Mouse (Mus musculus) embryonic facial prominence, embryonic 14.5 days (tissue): Measurements from ENCODE around the gene Btk. TPM values are rescaled to one million over a fixed set of nuclear protein-coding genes. Genes with fewer than 3 reads are reported as not detected.

Source experiments
- ATAC-seq: fragments of 200-750 bp; cut with Nextera tagmentation; 2 replicates; pipeline ENCODE4 v1.8.0; 2017; ENCODE audit warnings: low read depth, moderate number of reproducible peaks, moderate TSS enrichment
- DNase-seq: peaks from one replicate; pipeline ENCODE4 v3.0.0-alpha.2; 2015; ENCODE audit warnings: low spot score
- H3K27ac ChIP-seq: fragments of 300-500 bp; sonication (generic); replicated peaks from 2 replicates; pipeline ENCODE4 v1.5.1; 2014; ENCODE audit warnings: low read depth, mild to moderate bottlenecking, low read length, moderate library complexity
- H3K27me3 ChIP-seq: fragments of 300-500 bp; sonication (generic); replicated peaks from 2 replicates; pipeline ENCODE4 v1.6.1; 2014; ENCODE audit warnings: low read length; ENCODE audit not compliant: control insufficient read depth, insufficient read depth
- H3K36me3 ChIP-seq: fragments of 300-500 bp; sonication (generic); 2 replicates; pipeline ENCODE4 v1.6.1; 2014; ENCODE audit warnings: low read length, mixed read lengths; ENCODE audit not compliant: control insufficient read depth, insufficient read depth
- H3K4me1 ChIP-seq: fragments of 300-500 bp; sonication (generic); 2 replicates; pipeline ENCODE4 v1.6.1; 2014; ENCODE audit warnings: antibody characterized with exemption, low read length; ENCODE audit not compliant: control insufficient read depth, insufficient read depth
- H3K4me2 ChIP-seq: fragments of 300-500 bp; sonication (generic); 2 replicates; pipeline ENCODE4 v1.6.1; 2014; ENCODE audit warnings: low read depth, mild to moderate bottlenecking, low read length, moderate library complexity, mixed read lengths
- H3K4me3 ChIP-seq: fragments of 300-500 bp; sonication (generic); 2 replicates; pipeline ENCODE4 v1.5.1; 2014; ENCODE audit warnings: low read depth, mild to moderate bottlenecking, low read length
- H3K9ac ChIP-seq: fragments of 300-500 bp; sonication (generic); 2 replicates; pipeline ENCODE4 v1.6.1; 2014; ENCODE audit warnings: low read depth, mild to moderate bottlenecking, low read length, moderate library complexity, mixed read lengths
- H3K9me3 ChIP-seq: fragments of 300-500 bp; sonication (generic); 2 replicates; pipeline ENCODE4 v1.6.1; 2016; ENCODE audit warnings: low read length; ENCODE audit not compliant: control insufficient read depth
- WGBS: fragments of 180-500 bp; shearing (Covaris S2); extraction: QIAGEN DNeasy Blood & Tissue Kit; methylation state at CpG from one replicate; pipeline ENCODE4 v1.1.7; 2014; 5-methylcytosine and 5-hydroxymethylcytosine counted together
- polyA plus RNA-seq: library from polyadenylated mRNA; unstranded; fragments of >200 nt; fragmentation: Nextera tagmentation; extraction: Ambion mirVana; gene quantifications from 2 replicates; pipeline ENCODE4 v1.2.1, GENCODE M21; 2014

Btk gene
- polyA plus RNA-seq, 1 experiment from 2014 or later = 2.1 TPM

DNA sequence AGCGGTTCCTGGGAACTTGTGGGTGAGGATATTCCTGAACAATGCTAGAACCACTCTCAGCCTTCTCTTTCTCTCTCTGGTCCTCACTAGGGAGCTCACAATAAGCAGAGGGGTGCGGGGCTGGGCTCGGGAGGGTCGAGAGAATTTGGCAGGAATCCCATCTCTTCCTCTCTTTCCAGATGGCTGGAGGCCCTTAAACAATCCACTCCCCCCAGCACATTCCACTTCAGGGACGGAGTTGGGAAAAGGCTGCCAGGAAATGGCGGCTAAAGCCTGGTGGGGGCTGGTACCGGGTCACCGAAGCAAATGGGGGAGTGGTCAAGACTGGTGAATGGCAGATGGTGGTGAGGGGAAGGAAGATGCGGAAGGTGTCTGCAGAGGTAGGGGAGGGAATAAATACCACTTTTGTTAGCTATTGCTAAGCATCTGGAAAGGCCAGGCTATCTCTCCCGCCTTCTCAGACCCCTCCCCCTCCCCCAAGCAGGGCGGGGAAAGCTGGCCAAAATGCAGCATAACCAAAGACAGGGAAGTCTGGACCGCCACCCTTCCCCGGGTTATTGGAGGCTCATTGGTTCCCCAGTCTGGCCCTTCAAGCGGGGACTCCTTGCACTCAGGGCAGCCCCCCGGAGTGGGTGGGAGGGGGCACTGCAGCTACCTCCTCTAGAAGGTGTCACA, 29.1 kb upstream of the Btk start:
- peak overlapping the region; percentile 50 for H3K4me2 ChIP-seq
- H3K36me3 ChIP-seq = no peaks in the 10 kb centered on the region
- no peaks in the 10 kb centered on the region for H3K9me3 ChIP-seq
- H3K4me1 ChIP-seq = no peaks in the 10 kb centered on the region
- peak overlapping the region; percentile 55 for H3K9ac ChIP-seq
- DNase-seq = peak; percentile 89
- H3K27me3 ChIP-seq = peaks cover 3% of the 10 kb centered on the region; the same call in 1 of the 2 replicates
- peak overlapping the region; percentile 86 for H3K27ac ChIP-seq
- 19% methylated on average over 13 of the region's 15 CpGs for WGBS
- peak overlapping the region; percentile 28 for H3K4me3 ChIP-seq
- ATAC-seq = peak; percentile 90

DNA sequence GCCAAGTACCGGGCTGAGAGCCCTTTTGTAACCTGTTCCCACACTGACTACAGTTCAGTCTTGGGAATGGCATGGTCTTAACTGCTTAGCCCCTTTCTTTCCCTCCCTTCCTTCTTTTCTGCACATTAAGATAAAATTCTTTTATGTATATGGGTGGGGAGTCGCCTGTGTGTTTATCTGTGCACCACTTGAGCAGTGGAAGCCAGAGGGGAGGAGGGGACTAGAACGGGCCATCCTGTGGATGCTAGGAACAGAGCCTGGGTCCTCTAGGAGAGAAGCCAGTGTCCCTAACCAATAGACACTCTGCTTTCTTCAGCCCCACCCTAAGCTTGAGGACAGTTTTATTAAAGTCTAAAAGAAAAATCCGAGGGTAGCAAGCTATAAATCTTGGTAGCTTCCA, 27.6 kb upstream of the Btk start:
- DNase-seq (no peak), ATAC-seq (no peak)
- Histone ChIP-seq H3K9me3 (no peaks in the 10 kb centered on the region), H3K27ac (no peak overlapping the region), H3K4me1 (no peaks in the 10 kb centered on the region), H3K4me2 (no peak overlapping the region), H3K4me3 (no peak overlapping the region), H3K9ac (no peak overlapping the region), H3K36me3 (no peaks in the 10 kb centered on the region), H3K27me3 (peaks cover 3% of the 10 kb centered on the region; the same call in 1 of the 2 replicates)
- WGBS = 80% methylated on average over 4 of the region's 4 CpGs

DNA sequence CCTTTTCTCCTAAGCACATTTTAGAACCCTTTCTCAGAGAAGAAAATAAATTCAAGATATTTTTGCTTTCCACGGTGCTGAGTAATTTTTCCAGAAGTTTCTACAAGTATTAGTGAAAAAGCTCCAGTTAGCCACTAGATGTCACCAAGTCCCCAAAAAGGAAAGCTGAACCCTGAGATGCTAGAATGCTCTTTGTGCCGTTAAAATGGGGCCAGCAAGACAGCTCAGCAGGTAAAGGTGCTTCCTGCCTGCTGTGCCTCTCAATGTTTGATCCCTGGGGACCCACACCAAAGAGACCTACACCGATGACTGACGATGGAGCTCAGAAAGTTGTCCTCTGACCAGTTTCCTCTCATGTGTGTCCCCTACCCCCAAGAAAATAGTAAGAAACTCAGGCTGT, 26.1 kb upstream of the Btk start:
- Histone ChIP-seq H3K27ac (no peak overlapping the region), H3K9me3 (no peaks in the 10 kb centered on the region), H3K36me3 (no peaks in the 10 kb centered on the region), H3K4me1 (no peaks in the 10 kb centered on the region), H3K27me3 (peaks cover 3% of the 10 kb centered on the region; the same call in 1 of the 2 replicates), H3K4me2 (no peak overlapping the region), H3K4me3 (no peak overlapping the region), H3K9ac (no peak overlapping the region)
- ATAC-seq = no peak
- DNase-seq = peak; percentile 50
- 30% methylated on average over 4 of the region's 4 CpGs for WGBS

DNA sequence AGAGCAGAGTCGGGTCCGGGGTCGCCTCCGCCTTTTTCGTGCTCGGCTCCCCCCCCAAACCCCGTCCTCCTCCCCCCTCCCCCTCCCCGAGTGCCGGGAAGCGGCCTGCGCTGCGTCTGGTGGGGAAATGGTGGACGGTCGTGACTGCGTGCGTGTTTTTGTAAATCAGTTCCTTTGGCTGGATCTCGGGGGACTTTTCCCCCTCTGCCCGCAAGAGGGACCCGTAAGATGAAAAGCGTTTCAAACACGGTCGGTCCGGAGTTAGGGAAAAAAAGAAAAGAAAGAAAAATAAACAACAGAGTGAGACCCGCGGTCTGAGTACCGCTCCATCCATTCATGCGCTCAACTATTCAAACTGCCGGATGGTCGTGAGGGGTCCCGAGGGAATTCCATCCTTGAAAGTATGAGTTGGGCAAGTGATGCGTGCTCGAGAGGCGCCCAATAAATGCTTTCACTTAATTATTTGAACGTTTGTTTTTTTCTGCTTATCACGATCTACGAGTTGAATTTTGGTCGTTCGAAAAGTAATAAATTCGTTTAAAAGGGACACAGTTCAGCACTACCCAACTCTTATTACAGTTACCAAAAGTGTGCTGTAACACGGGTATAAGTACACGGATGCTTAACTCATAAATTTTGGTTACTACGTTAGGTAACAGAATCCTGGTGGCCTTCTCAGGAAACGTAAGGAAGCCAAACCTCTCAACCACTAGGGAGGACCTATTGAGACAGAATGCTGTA, 18.2 kb upstream of the Btk start:
- WGBS = 22% methylated on average over 42 of the region's 43 CpGs

DNA sequence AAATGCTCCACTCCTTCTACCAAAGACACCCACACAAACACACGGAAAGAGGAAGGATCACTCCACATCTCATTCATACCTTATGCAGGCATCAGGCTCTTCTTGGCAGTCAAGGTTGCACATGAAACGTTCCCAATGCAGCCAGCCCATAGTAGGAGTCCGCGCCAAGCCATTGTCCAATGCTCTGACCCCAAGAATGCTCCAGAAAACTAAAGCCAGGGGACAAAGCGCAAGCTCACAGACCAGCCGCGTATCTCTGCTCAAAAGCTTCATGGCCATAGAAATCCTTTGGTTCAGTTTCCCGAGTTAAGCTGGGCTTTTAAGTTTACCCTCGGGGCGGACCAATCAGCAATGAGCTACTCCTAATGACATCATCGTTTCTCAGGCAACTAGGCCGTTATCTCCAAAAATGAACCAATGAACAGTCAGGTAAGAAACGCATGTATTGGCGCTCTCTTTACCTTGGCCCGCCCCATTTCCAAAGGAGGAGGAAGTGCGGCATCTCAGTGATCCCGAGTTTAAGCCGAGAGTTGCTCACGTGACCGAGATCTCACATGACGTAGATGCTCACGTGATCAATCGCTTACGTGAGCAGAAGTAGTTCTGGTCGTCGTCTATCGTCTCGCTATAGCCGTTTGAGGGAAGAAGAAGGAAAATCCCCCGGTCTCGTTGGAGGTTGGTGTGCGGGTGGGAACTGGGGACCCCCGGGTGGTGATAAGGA, 17.4 kb upstream of the Btk start, which contains the start of the genes Gla and Hnrnph2:
Gene Gla (minus strand): TSS at position 467 of the 721 bp plus-strand sequence.
Gene Hnrnph2 (plus strand): TSS at position 521 of the 721 bp plus-strand sequence.
- Histone ChIP-seq H3K27ac (peak within 1 kb of the TSS; percentile 93), H3K36me3 (0 out of 2 replicates have a peak, but pooled peaks cover 5% of the 10 kb centered on the region), H3K4me3 (peak within 1 kb of the TSS; percentile 52), H3K9me3 (no peaks in the 10 kb centered on the region), H3K9ac (peak within 1 kb of the TSS; percentile 76), H3K27me3 (no peaks in the 10 kb centered on the region; the same call in 1 of the 2 replicates), H3K4me1 (0 out of 2 replicates have a peak, but pooled peaks cover 4% of the 10 kb centered on the region), H3K4me2 (peak within 1 kb of the TSS; percentile 63)
- WGBS = 22% methylated on average over 33 of the region's 33 CpGs
- ATAC-seq (peak; percentile 98), DNase-seq (peak; percentile 99)

More for the DNA sequence above, 18.2 kb upstream of the Btk start:
- H3K4me3 ChIP-seq = peak overlapping the region; percentile 52
- H3K9ac ChIP-seq = peak overlapping the region; percentile 76
- no peaks in the 10 kb centered on the region for H3K9me3 ChIP-seq
- H3K4me2 ChIP-seq = peak overlapping the region; percentile 52
- H3K27ac ChIP-seq = peak overlapping the region; percentile 93
- 0 out of 2 replicates have a peak, but pooled peaks cover 5% of the 10 kb centered on the region for H3K36me3 ChIP-seq
- ATAC-seq = peak; percentile 82
- DNase-seq = peak; percentile 40
- H3K4me1 ChIP-seq = 0 out of 2 replicates have a peak, but pooled peaks cover 4% of the 10 kb centered on the region
- H3K27me3 ChIP-seq = no peaks in the 10 kb centered on the region; the same call in 1 of the 2 replicates

DNA sequence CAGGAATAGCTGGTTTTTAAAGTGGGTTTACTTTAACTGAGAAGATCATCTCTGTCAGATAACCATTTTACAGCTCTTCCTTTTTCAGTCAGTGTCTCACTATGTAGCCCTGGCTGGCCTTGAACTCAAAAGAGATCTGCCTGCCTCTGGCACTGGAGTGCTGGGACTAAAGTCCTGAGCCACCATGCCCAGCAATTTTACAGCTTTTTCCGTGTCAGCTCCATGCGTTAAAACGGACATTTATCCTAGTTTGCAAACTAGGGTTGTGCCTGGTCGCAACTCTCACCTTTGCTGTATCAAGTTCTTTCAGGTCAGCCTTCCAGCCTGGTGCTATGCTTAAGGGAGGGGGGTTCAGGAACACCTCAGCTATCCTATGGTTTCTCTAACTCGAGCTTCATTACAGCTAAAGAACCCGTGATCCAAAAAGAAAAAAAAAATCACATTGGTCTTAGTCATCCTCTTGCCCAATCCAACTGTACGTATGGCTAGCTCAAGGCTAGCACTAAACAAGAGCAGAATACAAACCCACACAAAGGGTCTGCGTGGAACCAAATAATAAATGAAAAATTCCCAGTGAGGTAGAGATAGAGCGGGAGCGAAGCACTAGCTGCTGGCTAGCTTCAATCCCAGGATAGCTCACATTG, 16.7 kb upstream of the Btk start:
- no peak for DNase-seq
- no peaks in the 10 kb centered on the region for H3K9me3 ChIP-seq
- 0 out of 2 replicates have a peak, but pooled peaks cover 4% of the 10 kb centered on the region for H3K4me1 ChIP-seq
- peak overlapping the region; percentile 52 for H3K4me3 ChIP-seq
- peak overlapping the region; percentile 62 for H3K9ac ChIP-seq
- peak overlapping the region; percentile 63 for H3K4me2 ChIP-seq
- WGBS = 25% methylated on average over 10 of the region's 10 CpGs
- no peaks in the 10 kb centered on the region; the same call in 1 of the 2 replicates for H3K27me3 ChIP-seq
- 0 out of 2 replicates have a peak, but pooled peaks cover 5% of the 10 kb centered on the region for H3K36me3 ChIP-seq
- no peak for ATAC-seq
- peak overlapping the region; percentile 81; the same call in 1 of the 2 replicates for H3K27ac ChIP-seq

DNA sequence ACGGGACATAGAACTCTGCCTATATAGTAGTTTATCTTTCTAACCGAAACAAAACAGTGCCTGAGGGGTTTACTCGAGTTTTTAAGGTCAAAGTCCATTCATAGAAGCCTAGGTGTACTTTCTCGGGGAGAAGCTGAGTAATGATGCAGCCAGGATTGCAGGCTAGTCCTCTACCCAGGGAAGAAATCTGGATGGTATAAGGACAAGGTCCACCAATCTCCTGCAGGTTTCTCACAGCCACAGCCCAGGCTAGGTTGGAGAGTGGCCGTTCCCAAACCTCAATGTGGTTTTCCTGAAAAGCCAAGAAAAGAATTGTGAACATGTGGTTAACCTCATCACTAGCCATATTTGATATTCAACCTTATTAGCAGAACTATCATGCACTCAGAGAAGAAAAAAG, 6.5 kb upstream of the Btk start:
- Histone ChIP-seq H3K9ac (no peak overlapping the region), H3K4me3 (no peak overlapping the region), H3K27ac (no peak overlapping the region), H3K27me3 (no peaks in the 10 kb centered on the region), H3K4me1 (no peaks in the 10 kb centered on the region), H3K9me3 (no peaks in the 10 kb centered on the region), H3K36me3 (peaks cover 13% of the 10 kb centered on the region), H3K4me2 (no peak overlapping the region)
- DNase-seq (no peak), ATAC-seq (no peak)
- 47% methylated on average over 5 of the region's 5 CpGs for WGBS

DNA sequence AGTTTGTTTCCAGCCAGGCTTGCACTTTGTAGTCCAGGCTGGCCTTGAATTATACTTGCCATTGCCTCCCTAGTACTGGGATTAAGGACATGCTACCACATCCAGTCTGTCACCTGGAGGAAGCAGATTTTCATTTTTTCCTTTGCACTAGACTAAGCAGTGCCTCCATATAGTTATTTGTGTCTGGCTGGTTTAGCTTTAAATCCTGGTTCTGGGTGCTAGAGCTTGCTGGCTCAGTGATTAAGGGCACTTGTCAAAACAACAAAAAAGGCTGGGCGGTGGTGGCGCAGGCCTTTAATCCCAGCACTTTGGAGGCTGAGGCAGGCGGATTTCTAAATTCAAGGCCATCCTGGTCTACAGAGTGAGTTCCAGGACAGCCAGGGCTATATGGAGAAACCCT, 5.6 kb upstream of the Btk start:
- H3K4me3 ChIP-seq = no peak overlapping the region
- no peak for ATAC-seq
- peaks cover 13% of the 10 kb centered on the region for H3K36me3 ChIP-seq
- H3K9ac ChIP-seq = no peak overlapping the region
- no peak overlapping the region for H3K27ac ChIP-seq
- no peaks in the 10 kb centered on the region for H3K4me1 ChIP-seq
- 83% methylated on average over 3 of the region's 3 CpGs for WGBS
- no peaks in the 10 kb centered on the region for H3K9me3 ChIP-seq
- H3K27me3 ChIP-seq = no peaks in the 10 kb centered on the region
- DNase-seq = no peak
- no peak overlapping the region for H3K4me2 ChIP-seq
